26 mouse cellular contexts compared by ENCODE assay signal in the genomic region with DNA sequence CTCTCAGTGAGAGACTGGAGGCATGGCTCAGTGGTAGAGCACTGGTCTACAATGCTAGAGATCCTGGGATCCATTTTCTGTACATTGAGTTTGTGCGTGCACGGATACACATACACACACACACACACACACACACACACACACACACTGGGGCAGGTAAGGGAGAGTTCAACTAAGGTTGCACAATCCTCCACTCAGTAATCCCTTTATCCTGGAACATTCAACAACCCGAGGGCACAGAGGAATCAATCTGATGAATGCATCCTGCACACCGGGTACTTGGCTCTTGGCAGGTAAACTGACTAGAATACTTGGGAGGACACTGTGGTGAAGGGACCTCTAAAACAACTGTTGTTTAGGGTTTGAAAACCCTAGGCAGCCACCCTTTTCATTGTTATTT.
A peak's percentile ranks its signal among the peaks of the same experiment; 100 is the strongest.
DNase-seq lines count a peak whose midpoint lies in the region; ATAC-seq lines count a peak whose summit lies in the region.
"Had no signal": no experiment of that assay in that cellular context is flagged by ENCODE, and none has a peak within 500 bp of the region (broad histone marks: within the 10 kb centered on the region; RNA-seq: fewer than 3 reads in every experiment).

No protein-coding gene starts in this region.

- H3K27ac ChIP-seq in hindbrain, embryonic 15.5 days (replicated peaks), result no peak overlapping the region
- no peak overlapping the region for H3K27ac ChIP-seq in hindbrain, embryonic 16.5 days (ENCODE audit: low read depth, low read length)
- no peak overlapping the region for H3K27ac ChIP-seq in liver, embryonic 16.5 days (ENCODE audit: low read length)
- peak overlapping the region; percentile 30; the same call in 1 of the 2 replicates for H3K27ac ChIP-seq in midbrain, embryonic 13.5 days
- no peak overlapping the region for H3K27ac ChIP-seq in midbrain, embryonic 16.5 days (ENCODE audit: low read length)
- H3K27ac ChIP-seq: embryonic facial prominence, embryonic 10.5 days; embryonic facial prominence, embryonic 12.5 days; forebrain, embryonic 10.5 days; forebrain, embryonic 12.5 days had no signal

- no peak overlapping the region for H3K9ac ChIP-seq in hindbrain, embryonic 15.5 days
- H3K9ac ChIP-seq in hindbrain, embryonic 16.5 days (ENCODE audit: low read depth, low read length), result no peak overlapping the region
- no peak overlapping the region for H3K9ac ChIP-seq in liver, embryonic 16.5 days (ENCODE audit: low read depth, low read length)
- no peak overlapping the region for H3K9ac ChIP-seq in midbrain, embryonic 13.5 days (replicated peaks)
- no peak overlapping the region for H3K9ac ChIP-seq in midbrain, embryonic 16.5 days (ENCODE audit: low read depth, low read length)
- H3K9ac ChIP-seq: embryonic facial prominence, embryonic 12.5 days; forebrain, embryonic 12.5 days had no signal

- peaks cover 7% of the 10 kb centered on the region; the same call in 1 of the 2 replicates for H3K4me1 ChIP-seq in hindbrain, embryonic 15.5 days (replicated peaks)
- no peaks in the 10 kb centered on the region for H3K4me1 ChIP-seq in hindbrain, embryonic 16.5 days (ENCODE audit: control insufficient read depth, insufficient read depth, low read depth, low read length)
- no peaks in the 10 kb centered on the region; the same call in 1 of the 2 replicates for H3K4me1 ChIP-seq in liver, embryonic 16.5 days (ENCODE audit: control insufficient read depth, low read depth, low read length)
- H3K4me1 ChIP-seq in midbrain, embryonic 13.5 days (replicated peaks), result peaks cover 24% of the 10 kb centered on the region
- H3K4me1 ChIP-seq in midbrain, embryonic 16.5 days (ENCODE audit: control insufficient read depth, insufficient read depth, low read length), result peaks cover 6% of the 10 kb centered on the region
- H3K4me1 ChIP-seq: embryonic facial prominence, embryonic 10.5 days; embryonic facial prominence, embryonic 12.5 days had no signal

- H3K4me2 ChIP-seq in hindbrain, embryonic 15.5 days, result no peak overlapping the region
- H3K4me2 ChIP-seq in hindbrain, embryonic 16.5 days (ENCODE audit: low read length), result no peak overlapping the region
- H3K4me2 ChIP-seq in liver, embryonic 16.5 days (ENCODE audit: low read depth, low read length), result no peak overlapping the region
- H3K4me2 ChIP-seq in midbrain, embryonic 13.5 days (replicated peaks), result no peak overlapping the region
- H3K4me2 ChIP-seq in midbrain, embryonic 16.5 days (ENCODE audit: low read length), result no peak overlapping the region
- H3K4me2 ChIP-seq: embryonic facial prominence, embryonic 12.5 days; forebrain, embryonic 12.5 days had no signal

- no peaks in the 10 kb centered on the region for H3K36me3 ChIP-seq in hindbrain, embryonic 15.5 days
- H3K36me3 ChIP-seq in hindbrain, embryonic 16.5 days (ENCODE audit: control insufficient read depth, insufficient read depth, low read length), result no peaks in the 10 kb centered on the region
- H3K36me3 ChIP-seq in liver, embryonic 16.5 days (ENCODE audit: control insufficient read depth, insufficient read depth), result no peaks in the 10 kb centered on the region
- H3K36me3 ChIP-seq in midbrain, embryonic 13.5 days, result peaks cover 21% of the 10 kb centered on the region
- no peaks in the 10 kb centered on the region for H3K36me3 ChIP-seq in midbrain, embryonic 16.5 days (ENCODE audit: control insufficient read depth, insufficient read depth, low read length)
- H3K36me3 ChIP-seq: G1E had no signal

- no peak overlapping the region for H3K4me3 ChIP-seq in hindbrain, embryonic 15.5 days
- H3K4me3 ChIP-seq in hindbrain, embryonic 16.5 days (ENCODE audit: low read length), result no peak overlapping the region
- H3K4me3 ChIP-seq in liver, embryonic 16.5 days (ENCODE audit: low read depth, low read length), result no peak overlapping the region
- H3K4me3 ChIP-seq in midbrain, embryonic 13.5 days (replicated peaks), result no peak overlapping the region
- H3K4me3 ChIP-seq in midbrain, embryonic 16.5 days (ENCODE audit: low read depth, low read length), result no peak overlapping the region
- H3K4me3 ChIP-seq: embryonic facial prominence, embryonic 10.5 days; embryonic facial prominence, embryonic 12.5 days; forebrain, embryonic 10.5 days; forebrain, embryonic 12.5 days had no signal

- ATAC-seq in hindbrain, embryonic 15.5 days (ENCODE audit: low FRiP score, low read depth), result 0 out of 2 replicates have a peak, but pooled peaks have one; percentile 8
- ATAC-seq in hindbrain, embryonic 16.5 days, result no peak
- ATAC-seq in liver, embryonic 16.5 days (ENCODE audit: low read depth), result peak; percentile 37; the same call in 1 of the 2 replicates
- ATAC-seq in midbrain, embryonic 13.5 days, result no peak
- ATAC-seq in midbrain, embryonic 16.5 days, result no peak
- ATAC-seq in megakaryocyte-erythroid progenitor cell, adult 5-6 weeks (replicated peaks; ENCODE audit: low FRiP score, low TSS enrichment, poor library complexity, severe bottlenecking), result no peak
- ATAC-seq: activated CD4-positive, CD25-positive, alpha-beta regulatory T cell, adult 4 months; CD4-positive, CD25-positive, alpha-beta regulatory T cell, adult 4 months; forebrain, embryonic 14.5 days; Patski had no signal

- H3K9me3 ChIP-seq in hindbrain, embryonic 15.5 days, result no peaks in the 10 kb centered on the region
- no peaks in the 10 kb centered on the region for H3K9me3 ChIP-seq in hindbrain, embryonic 16.5 days (ENCODE audit: control insufficient read depth, low read length)
- H3K9me3 ChIP-seq in liver, embryonic 16.5 days (replicated peaks; ENCODE audit: control insufficient read depth, low read length), result no peaks in the 10 kb centered on the region
- no peaks in the 10 kb centered on the region for H3K9me3 ChIP-seq in midbrain, embryonic 13.5 days
- no peaks in the 10 kb centered on the region for H3K9me3 ChIP-seq in midbrain, embryonic 16.5 days (replicated peaks; ENCODE audit: control insufficient read depth, low read length, poor library complexity, severe bottlenecking)

- no peak for DNase-seq in liver
- DNase-seq: adrenal gland, adult 8-10 months; adrenal gland, postnatal 14 days; adrenal gland, postnatal 36 days; B cell, adult 2 months; cerebellum, adult 11-12 months; cerebellum, adult 2 months; cerebellum, adult 9-10 months; cerebellum, postnatal 10 days; cerebellum, postnatal 25 days had no signal

- 89% methylated on average over 4 of the region's 4 CpGs for WGBS in hindbrain, embryonic 15.5 days
- 89% methylated on average over 4 of the region's 4 CpGs for WGBS in hindbrain, embryonic 16.5 days
- 66% methylated on average over 4 of the region's 4 CpGs for WGBS in liver, embryonic 16.5 days (ENCODE audit: insufficient replicate concordance)
- 90% methylated on average over 4 of the region's 4 CpGs for WGBS in midbrain, embryonic 13.5 days
- WGBS in midbrain, embryonic 16.5 days, result 82% methylated on average over 4 of the region's 4 CpGs

- H3K27me3 ChIP-seq in hindbrain, embryonic 15.5 days, result no peaks in the 10 kb centered on the region
- no peaks in the 10 kb centered on the region for H3K27me3 ChIP-seq in hindbrain, embryonic 16.5 days (replicated peaks; ENCODE audit: control insufficient read depth, insufficient read depth, low read length)
- no peaks in the 10 kb centered on the region for H3K27me3 ChIP-seq in liver, embryonic 16.5 days (ENCODE audit: control insufficient read depth, insufficient read depth, low read depth, low read length)
- no peaks in the 10 kb centered on the region for H3K27me3 ChIP-seq in midbrain, embryonic 13.5 days
- H3K27me3 ChIP-seq in midbrain, embryonic 16.5 days (ENCODE audit: control insufficient read depth, insufficient read depth, low read depth, low read length), result no peaks in the 10 kb centered on the region
- H3K27me3 ChIP-seq: CH12.LX; embryonic facial prominence, embryonic 12.5 days; forebrain, embryonic 12.5 days; Patski had no signal

Comparison
In these comparisons a context has a peak if more than half of its experiments do, and no peak if none do; other contexts are left out.
1. ATAC-seq: peak in hindbrain, embryonic 15.5 days (single experiment) and liver, embryonic 16.5 days (single experiment); none in hindbrain, embryonic 16.5 days (single experiment), midbrain, embryonic 13.5 days (single experiment), midbrain, embryonic 16.5 days (single experiment) and megakaryocyte-erythroid progenitor cell, adult 5-6 weeks (single experiment).